Mouse (Mus musculus) lung, postnatal 10 days (tissue): Measurements from ENCODE around the gene Ptpro.
A peak's percentile ranks its signal among the peaks of the same experiment; 100 is the strongest.
"Not testable (repeated sequence)": the region's sequence is repeated elsewhere in the genome, so short reads cannot be mapped to it uniquely, and the experiment has no call there.

ENCODE experiments used
- DNase-seq: peaks from one replicate; pipeline ENCODE4 v3.0.0; 2021

The Ptpro gene

GRCm38 (mm10) chr6:137458136-137458535, 206.0 kb downstream of the Ptpro start:
- no peak for DNase-seq

DNA sequence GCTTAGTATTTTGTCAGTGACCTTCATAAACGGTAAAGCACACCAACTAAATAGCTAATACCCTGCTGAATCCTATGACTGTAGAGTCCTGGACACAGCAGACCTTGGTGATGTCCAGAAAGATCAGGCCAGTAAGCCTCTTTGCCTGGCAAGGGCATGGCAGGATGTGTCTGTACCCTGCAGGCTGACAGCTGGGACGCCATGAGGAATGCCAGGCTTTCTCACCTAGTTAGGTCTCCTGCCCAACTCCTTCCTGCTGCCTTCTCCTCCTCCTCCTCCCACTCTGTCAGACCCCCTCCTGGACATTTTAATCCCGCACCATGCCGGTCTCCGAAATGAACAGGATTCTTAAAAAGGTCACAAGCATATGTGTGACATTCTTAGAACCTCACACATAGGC, 211.7 kb downstream of the Ptpro start:
- DNase-seq = no peak

- DNase-seq = peak; percentile 68
Observed at GRCm38 (mm10) chr6:137465253-137465652, 213.1 kb downstream of the Ptpro start.

DNA sequence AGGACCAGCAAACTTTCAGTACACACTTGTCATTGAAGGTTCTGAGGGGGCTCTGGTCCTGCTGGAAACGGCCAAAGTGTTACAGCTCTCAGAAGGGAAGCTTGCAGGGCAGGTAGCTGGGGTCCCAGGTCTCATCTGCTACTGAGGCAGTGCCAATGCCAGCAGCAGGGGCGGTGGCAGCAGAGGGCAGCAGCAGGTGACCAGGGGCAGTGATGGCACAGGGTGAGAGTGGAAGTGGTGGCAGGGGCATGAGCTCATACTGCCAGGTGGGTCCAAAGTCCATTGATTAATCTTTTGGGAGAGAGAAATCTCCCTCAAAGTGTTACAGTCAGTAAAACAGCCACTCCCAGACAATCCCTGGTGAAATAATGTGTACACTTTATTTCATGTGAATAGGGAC, 214.1 kb downstream of the Ptpro start:
- DNase-seq = no peak

DNA sequence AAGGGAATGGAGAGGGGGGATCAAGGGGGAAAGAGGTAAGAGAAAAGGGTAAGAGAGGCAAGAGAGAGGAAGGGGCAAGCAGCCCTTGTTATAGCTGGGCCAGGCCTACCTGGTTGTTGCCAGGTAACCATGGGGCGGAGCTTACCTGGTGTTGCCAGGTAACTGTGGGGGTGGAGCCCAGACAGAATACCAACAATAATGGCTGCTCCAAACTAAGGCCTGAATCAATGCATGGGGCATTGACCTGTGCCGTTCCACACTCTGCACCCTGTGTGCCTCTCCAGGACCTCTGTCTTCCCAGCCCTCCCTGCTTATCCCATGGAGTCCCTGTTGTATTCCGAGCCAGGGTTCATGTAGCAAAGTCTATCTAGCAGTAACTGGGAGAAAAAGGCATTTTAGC, 215.6 kb downstream of the Ptpro start:
- no peak for DNase-seq

GRCm38 (mm10) chr6:137469541-137469940, 217.4 kb downstream of the Ptpro start:
- DNase-seq = no peak

- DNase-seq = peak; percentile 84
Observed at GRCm38 (mm10) chr6:137470901-137471598, 218.9 kb downstream of the Ptpro start.

- no peak for DNase-seq
Observed at GRCm38 (mm10) chr6:137472129-137472528, 220.0 kb downstream of the Ptpro start.

- DNase-seq = no peak
Observed at GRCm38 (mm10) chr6:137473433-137473832, 221.3 kb downstream of the Ptpro start.

GRCm38 (mm10) chr6:137475695-137476094, 223.6 kb downstream of the Ptpro start:
- not testable (repeated sequence) for DNase-seq

DNA sequence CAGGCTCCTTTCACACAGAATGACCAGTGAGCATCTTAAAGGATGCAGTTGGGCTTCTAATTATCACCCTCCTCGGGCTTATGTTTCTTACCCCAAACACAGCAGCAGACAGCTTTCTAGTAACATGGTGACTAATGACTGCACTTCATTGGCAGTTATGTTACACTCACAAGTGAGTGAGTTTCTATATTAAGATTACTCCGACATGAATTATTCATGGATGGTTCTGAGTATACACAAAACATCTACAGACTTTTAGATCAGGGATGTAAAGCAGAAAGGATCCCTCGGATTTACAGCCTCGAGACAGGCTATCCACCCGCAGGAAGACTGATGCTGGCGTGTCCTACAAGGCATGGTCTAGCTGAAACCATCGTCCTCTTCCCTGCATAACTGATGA, 230.8 kb downstream of the Ptpro start:
- no peak for DNase-seq

DNA sequence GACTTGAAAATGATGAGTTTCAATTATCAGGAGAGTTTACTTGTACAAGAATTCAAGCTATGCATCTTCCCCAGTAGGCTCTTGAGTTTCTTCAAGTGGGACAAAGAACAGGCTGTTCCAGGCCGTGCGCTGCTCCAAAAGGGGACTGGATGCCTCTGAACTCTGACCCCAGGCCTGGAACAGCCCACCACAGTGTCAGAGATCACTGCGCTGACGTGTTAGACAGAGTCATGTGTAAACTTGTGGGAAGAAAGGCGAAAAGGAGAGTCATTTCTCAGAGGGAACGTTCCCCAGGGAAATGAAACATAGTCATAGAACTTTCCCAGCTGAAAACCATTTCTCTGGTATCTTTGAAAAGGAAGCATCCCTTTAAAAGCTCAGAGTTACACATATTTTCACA, 235.3 kb downstream of the Ptpro start:
- DNase-seq = peak; percentile 71

DNA sequence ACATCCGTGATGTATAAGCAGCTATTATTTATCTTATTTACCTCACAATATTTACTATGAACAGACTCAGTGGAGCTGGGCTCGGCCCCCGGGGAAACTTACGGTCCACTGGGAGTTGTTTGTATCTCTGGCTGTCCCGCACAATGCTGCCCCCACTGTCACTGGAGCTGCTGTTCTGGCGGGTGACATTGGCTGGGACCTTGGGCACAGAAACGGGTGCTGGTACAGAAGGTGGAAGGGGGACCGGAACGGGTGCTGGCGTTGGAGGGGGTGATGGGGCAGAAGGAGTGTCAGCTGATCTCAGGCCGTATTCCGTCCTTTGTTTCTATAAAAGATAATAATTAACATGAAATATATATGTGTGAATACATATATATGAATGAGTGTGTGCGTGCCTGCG, 238.0 kb downstream of the Ptpro start:
- DNase-seq = no peak

- no peak for DNase-seq
Observed at GRCm38 (mm10) chr6:137491659-137492058, 239.5 kb downstream of the Ptpro start.

DNA sequence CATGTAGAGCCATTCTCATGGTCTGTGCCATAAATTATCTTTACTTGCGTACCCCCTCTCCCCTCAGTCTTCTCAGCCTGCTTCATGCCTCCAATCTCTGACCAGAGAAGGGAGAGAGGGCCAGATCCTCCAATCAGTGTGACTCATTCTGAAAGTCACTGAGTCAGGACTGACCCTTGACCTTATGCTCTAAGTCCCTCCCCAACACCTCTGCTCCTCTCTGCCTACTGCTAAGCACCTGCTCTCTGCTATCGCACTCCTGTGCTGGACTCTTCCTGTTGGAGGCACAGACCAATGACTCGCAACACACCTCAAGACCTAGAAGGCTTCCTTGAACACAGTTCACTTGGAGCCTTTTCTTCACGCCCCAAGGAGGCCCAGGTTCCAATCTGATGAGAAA, 240.5 kb downstream of the Ptpro start:
- DNase-seq = no peak

DNA sequence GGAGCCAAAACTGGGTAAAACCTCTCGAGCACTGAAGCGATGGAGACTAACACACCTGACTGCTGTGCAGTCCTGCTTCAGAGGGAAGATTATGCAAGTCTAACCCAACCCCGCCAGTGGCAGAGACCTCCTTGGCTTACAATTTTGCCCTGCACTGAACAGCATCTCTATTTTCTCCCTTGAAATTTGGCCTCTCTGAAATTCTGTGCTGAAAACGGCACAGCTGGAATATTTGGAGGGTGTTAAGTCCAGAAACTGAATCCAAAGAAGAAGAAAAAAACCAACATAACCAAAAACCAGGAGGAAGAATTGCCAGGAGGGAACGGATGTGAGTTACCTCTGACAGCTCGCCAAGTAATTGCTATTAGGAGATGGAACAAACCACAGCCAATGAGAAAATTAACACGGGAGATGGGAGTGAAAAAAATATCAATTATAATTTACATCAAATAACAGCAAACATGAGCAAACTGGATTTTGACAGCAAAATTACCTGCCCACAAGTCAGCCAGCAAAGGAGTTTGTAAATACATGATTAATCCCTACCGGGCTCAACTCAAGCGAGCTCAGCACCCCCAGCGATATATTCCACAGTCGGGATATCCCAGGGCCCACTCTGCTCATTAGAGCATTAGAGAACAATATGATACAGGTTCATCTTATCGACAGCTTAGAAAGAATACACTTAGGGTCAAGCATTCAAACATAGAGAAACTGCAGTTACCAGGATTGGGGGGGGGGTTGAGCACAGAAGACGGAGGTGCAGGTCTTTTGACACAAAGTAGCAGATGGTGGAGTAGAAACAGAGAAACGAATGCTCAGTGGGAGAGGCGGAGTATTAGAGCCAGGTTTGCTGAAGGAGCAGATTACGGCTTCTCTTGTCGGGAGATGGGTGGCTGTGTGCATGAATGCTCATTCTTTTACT, 241.4 kb downstream of the Ptpro start:
- no peak for DNase-seq

DNA sequence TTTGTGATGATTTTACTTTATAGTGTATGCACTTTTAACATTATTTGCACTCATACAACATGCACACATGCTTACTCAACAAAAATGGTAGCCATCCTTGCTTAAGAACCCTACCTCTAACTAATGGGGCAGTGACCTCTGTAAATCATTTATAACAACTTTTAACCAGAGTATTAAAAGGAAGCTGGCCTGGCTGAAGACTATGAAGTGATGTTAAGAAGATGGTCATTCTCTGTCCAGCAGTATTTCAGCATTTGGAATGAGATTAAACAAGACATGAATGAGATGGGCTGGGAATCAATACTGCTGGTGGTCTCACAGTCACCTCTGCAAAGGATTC, 242.0 kb downstream of the Ptpro start:
- DNase-seq = no peak

DNA sequence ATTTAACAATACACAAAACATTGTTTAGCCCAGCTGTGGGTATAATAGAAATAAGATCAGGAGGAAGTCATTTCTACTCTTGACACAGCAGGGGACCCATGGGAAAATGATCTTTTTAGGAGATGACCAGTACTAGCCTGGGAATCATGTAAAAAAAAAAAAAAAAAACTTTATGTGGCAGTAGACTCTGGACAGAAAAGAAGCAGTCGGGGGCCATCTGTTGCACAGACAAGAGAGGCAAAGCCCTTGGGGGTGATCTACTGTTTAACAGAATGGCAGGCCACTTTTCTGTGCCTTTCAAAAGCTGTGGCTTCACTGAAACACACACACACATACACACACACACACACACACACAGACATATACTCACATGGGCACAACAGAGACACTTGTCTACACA, 242.7 kb downstream of the Ptpro start:
- DNase-seq = no peak

- DNase-seq = no peak
Observed at GRCm38 (mm10) chr6:137495233-137495632, 243.1 kb downstream of the Ptpro start.

DNA sequence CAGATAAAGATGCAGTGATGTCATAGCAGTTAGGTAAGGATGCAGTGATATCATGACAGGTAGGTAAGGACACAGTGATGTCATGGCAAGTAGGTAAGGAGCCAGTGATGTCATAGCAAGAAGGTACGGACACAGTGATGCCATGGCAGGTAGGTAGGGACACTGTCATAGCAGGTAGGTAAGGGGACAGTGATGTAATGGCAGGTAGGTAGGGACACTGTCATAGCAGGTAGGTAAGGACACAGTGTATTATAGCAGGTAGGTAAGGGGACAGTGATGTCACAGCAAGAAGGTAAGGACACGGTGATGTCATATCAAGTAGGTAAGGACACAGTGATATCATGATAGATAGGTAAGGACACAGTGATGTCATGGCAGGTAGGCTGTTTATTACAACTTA, 244.4 kb downstream of the Ptpro start:
- DNase-seq = no peak

DNA sequence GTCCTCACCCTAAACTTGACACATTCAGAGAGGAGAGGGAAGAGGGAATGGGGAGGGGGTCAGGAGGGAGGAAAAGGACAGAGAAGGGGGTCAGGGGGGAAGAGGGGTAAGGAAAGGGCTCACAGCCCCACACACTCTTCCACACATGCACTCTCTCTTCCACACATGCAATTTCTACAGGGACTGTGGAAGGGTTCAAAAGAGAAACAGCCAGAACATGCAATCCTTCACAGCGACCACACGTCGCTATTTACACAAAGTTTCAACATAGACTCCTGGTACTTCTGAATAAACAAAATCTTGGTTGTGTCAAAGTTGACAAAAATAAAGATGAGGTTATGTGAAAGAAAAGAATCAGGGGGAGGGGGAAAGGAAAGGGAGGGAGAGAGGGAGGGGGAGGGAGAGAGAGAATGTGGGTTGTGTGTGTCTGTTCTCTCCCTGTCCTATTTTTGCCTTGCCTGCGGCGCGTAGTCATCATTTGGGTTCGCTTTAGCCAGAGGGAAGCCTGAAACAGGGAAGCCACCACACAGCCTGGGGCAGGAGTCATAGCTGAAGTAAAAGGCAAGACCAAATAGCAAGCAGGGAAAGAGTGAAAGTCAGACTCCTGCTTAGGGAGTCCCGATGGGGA, 245.2 kb downstream of the Ptpro start:
- no peak for DNase-seq

DNA sequence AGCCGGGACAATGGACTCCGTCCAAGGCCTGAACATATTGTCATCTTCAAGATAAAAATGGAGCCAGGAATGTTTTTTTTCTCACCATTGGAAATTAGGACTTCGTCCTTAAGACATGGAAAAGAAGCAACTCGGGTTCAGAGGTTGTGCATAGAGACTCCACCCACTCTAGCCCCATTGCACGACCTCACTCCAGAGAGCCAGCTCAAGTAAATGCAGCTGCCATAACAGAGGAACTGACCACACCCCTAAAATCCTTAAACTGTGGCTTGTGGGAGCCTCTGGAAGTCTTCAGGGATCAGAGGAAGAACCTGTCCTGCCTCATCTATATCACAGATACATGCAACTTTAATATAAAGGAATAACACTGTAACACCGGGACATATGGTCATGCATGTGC, 246.7 kb downstream of the Ptpro start:
- no peak for DNase-seq

- no peak for DNase-seq
Observed at GRCm38 (mm10) chr6:137503009-137503408, 250.9 kb downstream of the Ptpro start.

DNA sequence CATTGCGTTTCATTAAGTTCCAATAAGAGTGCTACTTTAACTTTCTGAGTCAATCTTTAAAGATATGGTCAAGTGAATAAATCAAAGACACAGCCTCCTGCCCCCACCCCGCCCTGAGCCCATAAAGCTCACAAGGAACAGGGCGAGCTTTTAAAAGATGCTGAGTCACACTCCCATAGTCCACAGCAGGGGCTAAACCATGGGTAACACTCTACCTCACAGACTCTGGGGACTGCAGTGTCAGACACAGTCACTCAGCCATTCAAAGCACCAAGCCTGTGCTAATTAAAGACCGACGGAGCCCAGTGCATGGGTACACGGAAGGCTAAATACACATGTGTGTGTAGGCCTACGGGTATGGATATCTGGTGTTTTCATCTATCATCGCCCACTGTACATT, 251.3 kb downstream of the Ptpro start:
- no peak for DNase-seq
